Mouse (Mus musculus) testis, postnatal 10 days (tissue): Measurements from ENCODE around the gene Rell1.

ENCODE experiments used
- DNase-seq: peaks from one replicate; pipeline ENCODE4 v3.0.0; 2021; ENCODE audit warnings: low spot score

Rell1 gene

DNA sequence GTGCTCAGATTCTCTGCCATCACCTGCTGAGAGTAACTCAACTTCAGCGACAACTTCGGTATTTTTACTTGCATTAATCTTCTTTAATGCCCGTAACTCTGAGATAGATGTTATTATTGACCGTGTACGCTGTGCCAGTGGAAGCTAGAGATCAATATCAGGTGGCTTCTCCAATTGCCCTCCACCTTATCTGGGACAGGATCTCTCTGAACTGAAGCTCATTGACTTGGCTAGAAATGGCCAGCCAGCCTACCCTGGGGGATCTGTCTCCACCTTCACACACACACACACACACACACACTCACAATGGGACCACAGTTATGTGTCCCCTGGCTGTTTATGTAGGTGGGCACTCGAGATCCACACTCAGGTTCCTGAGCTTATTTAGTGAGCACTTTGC lies 16.7 kb downstream of the Rell1 start:
- DNase-seq = no peak

DNA sequence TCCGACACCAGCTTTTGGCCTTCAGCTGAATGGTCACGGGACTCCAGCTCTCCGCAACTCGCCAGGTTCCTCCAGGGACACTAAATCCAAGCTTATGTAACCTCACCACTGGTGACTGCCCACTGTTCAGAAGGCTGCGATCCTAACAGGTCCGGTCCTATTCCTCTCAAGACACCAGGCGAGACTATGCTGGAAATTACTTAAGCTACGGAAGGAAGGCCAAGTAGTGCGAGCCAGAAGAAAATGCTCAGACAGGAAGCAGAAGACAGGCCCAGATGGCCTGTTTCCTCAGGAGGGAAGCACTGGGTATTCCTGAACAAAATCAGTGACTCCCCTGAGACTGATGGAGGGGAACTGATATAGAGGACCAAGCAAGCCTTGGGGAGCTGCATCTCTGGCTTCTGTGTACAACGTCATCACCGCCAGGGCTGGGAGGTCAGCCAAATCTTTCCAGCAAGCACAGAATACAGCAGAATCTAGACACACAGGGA lies 17.2 kb downstream of the Rell1 start:
- DNase-seq = no peak

DNA sequence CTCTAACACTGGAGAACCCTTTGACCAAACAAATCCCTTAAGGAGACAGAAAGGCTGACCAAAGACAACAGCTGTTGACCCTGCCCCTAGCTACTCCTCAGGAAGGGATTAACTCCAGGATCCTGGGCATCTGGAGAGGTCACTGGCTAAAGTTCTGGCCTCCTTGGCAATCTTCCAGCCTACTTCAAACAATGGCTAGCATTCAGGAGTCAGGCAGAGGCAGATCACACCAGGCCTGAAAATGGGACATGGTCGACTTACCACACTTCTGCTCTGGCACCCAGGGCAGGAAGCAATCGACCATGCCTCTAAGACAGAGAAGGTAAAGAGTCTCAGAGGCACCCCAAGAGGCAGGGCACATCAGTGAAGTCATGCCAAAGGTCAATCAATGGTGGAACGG lies 19.5 kb downstream of the Rell1 start:
- no peak for DNase-seq

DNA sequence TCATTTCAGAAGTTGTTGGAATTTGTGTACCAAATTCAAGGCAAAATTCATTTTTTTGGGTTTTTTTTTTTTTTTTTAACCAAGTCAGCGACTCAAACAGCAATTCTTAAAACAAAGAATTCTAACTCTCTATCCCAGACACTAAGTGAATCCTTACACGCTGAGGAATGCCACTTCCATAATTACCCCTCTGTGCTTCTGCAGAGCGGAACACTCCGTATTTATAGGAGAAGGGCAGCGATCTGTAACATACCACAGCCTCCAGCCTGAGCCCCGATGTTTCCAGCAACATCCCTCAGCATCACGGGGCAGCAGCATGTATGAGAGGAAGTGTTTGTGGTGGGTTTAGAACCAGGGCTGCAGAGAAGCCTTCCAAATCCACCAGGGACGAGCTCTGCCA lies 21.2 kb downstream of the Rell1 start:
- DNase-seq = no peak

DNA sequence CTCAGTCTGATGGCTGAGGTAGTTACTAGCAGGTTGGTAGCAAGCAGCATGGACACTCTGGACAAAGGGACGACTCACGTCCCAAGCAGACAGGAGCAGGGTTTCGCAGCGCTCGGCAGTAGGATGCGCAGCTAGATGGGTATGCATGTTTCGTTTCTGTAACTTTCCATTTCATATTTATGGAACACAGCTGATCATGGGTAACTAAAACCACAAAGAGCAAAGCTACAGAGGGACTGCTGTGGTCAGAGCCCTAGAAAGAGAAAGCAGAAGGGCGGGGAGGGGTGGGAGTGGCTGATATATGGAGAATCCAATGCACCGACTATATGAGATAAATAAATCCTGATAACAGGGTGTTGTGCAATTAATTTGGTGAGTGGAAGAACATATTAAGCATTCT lies 25.4 kb downstream of the Rell1 start:
- no peak for DNase-seq

DNA sequence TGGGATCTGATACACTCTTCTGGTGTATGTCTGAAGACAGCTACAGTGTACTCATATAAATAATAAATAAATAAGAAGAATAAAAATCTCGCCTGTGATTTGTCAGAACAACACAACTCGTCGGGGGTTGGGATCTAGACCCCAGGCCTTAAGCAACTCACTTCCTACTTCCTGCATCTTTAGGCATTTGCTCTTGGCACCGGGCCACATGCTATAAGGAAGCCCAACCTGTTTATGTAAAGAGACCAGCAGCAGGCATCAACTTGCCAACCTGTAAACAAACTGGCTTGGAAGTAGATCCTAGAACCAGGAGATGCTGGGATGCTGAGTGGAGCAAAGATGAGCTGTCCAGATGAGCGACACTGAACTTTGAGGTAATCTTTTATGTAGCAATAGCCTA lies 26.8 kb downstream of the Rell1 start:
- DNase-seq = no peak

DNA sequence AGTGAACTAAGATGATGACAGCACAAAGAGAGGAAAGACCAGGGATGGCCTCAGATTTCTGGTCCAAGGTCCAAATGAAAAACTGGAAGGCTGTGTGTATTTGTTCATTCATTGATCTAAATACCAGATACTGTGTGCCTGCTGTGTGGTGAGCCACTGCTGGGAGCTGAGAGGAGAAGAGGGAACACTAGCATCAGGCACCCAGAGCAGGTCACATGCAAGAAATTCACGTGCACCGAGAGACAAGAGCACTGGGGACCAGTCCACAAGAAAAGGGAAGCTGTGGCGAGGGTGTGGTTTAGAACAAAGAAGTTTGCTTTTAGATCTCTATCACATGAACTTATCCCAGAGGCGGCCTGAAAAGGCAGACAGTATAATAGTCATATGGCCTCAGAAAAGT lies 30.1 kb downstream of the Rell1 start:
- no peak for DNase-seq

DNA sequence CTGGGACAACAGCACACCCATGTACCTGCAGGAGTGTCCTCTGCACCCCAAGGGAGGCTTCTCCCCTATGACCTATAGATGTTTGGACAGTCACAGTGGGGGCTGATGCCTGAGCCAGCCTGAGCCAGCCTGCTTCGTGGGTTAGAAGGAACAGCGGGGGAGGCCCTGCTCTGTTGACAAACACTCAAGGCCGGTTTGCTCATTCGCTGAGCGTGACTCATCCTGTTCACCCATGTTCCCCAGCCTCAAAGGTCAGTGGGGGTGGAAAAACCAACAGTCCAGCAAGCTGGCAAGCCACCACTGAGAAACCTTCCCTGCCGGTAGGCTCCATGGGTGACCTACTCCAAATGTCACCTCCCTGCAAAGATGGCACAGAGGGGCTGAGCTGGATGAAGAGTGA lies 32.0 kb downstream of the Rell1 start:
- DNase-seq = peak; percentile 47

DNA sequence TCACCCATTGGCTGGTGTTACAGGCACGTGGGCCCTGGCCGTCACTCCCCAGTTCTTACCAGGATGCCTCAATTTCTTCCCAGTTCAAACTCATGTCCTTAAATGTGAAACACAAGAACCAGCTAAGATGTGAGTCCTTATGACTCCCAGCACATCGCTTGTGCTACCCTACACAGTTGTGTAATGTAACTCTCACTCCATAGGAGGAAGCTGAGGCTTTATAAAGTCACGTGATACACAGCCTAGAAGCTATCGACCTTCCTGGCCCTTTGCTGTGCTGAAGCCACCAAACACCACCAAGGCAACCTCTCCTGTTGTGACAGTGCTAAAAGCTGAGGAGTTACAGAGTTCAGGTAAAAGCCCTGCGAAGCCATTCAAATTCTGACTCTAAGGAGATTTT lies 33.1 kb downstream of the Rell1 start:
- DNase-seq = no peak

DNA sequence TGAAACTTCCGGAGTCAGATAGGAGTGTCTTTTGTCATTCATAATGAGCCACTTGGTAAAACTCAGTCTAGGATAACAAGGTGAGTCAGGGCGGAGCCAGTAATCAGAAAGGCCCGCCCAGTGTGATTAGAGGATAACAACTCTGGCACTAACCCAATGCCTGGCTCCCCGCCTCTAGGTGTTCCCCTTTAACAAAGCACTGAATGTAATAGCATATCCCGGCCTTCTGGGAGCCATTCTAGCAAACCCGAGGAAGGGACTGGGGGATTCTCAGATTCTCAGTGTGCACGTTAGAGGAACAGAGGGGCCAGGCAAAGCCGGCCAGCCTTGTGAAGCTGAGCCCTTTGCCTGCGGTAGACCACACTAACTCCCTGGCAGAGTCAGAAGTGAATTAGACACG lies 35.9 kb downstream of the Rell1 start:
- no peak for DNase-seq

DNA sequence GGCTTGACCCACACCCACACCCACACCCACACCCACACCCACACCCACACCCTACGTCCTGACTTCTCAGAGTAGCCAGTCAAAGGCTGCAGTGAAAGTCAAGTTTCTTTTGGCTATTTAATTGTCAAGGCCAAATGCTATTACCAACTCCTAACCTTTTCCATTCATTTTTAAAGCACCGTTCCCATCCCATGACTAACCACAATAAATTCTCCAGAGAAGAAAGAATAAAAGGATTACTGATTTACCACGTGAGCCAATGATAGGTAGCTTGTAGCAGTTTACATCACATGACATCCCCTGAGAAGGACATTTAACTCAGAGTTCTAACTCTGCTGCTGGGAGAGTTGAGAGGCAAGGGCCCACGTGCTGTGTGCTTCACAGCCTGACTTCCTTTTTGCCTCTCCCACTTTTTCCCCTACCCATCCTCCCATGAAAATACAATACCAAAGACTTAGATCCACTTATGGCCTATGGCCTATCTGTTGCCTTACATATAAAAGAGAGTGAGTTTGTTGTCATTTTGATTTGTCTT lies 37.8 kb downstream of the Rell1 start:
- no peak for DNase-seq

DNA sequence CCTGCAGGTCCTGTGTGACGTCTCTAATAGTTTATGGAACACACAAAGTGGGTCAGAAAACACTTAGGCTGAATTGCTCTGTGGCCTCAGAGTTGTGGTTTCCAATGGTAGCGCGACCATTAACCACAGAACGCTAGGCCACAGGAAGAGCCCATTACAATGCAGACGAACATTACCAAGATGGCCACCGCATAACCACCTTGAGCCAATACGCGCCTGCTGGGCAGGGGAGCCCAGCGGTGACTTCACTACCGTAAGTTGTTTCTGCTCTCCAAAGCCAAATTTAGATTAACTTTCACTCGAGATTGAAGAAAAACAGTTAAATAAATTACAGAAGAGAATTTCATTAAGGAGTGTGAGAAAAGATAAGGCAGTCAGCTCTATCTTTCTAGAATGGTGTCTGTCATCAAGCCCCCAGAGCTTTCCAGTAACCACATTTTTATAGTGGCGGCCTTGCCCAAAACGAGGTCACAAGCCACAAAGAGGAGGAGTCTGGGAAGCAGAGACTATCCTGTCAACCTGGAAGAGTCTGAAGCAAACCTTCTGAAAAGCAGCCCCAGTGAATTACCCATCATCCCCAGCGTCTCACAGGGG lies 43.6 kb downstream of the Rell1 start:
- DNase-seq = no peak

DNA sequence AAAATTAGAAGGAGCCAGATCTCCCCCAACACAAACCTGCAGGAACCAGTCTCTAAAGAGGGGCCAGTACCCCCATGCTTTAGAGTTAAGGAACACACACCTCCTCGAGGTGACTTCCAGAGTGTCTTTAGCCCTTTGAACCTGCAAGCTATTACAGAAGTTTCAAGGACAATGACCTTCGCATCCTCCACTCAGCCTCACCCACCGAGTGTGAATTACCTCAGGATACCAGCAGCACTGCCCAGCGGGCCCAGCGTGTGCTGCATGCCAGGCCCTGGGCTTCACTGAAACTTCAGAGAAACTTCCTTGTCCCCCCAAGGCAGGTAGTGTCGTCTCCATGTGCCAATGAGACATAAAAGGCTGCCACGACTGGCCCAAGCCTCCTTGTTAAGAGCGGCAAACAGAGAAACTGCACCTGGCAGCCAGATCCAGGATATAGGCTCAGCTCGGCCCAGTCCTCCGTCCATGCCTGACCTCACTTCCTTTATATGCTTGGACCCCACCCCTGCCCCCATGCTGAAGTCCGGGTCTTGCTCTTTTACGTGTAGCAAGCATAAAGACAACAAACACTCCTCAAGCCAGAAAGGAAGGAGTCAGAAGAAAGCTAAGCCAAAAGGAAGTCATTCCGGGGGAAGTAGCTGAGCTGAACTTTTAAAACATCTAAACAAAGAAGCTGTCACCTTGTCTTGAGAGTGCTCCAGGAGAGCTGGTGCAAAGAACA lies 45.2 kb downstream of the Rell1 start:
- no peak for DNase-seq

DNA sequence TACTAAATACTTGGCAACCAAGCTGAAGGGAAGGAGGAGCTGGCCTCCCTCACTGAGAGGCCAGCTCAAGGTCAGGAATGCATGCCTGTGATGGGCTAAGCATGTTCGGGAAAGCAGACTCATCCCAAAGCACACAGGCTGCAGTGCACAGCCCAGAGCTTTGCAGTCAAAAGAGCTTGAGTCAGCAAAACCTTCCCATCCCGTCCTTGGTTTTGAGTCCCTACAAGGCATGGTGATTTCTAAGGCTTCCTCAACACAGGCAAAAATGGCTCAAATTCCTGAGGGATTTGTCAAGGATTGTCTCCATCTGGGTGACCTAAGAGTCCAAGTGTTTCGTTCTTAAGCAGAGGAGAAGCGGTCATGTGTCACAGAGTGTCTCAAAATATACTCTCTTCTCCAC lies 50.5 kb downstream of the Rell1 start:
- DNase-seq = no peak

DNA sequence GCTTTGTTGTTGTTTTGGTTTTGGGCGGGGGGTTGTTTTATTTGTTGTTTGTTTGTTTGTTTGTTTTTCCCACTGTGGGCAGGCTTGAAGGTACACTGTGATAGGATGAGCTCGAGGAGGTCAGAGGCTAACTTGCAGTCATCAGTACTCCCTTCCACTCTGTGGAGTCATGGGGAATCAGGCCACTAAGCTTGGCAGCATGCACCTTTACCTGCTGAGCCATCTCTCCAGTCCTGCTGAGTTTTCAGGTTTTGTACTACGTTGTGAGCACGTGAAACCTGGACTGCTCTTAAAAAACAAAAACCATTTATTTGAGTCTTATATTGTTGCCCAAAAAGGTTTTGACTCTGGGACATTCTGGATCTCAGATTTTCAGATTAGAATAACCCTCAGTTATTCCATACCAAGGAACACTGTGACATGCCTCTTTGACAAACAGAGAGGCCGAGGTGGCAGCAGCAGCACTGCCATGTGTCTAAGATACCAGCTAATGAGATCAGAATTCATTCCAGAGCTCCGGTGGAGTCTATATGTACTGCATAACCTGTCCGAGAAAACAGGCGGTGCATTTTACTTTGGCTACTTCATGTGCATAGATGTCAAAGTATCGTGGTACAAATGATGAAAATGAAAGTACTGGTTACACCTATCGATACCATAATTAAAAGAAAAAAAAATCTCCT lies 52.1 kb downstream of the Rell1 start:
- DNase-seq = no peak

DNA sequence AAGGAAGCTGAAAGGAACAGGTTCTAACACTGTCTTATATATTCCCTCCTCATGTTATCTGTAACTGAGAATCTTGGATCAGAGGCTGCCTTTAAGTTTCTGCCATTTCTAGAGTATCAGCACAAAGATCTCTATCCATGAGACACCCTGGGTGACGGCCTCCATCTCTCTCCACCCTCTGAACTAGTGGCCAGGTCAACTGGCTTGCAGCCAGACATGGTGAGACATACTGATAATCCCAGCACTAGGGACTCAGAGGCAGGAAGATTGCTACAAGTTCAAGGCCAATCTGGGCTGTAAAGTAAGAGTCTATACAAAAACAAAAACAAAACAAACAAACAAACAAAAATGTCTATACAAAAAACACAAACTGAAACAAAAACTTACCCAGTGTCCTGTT lies 53.8 kb downstream of the Rell1 start:
- DNase-seq = no peak

DNA sequence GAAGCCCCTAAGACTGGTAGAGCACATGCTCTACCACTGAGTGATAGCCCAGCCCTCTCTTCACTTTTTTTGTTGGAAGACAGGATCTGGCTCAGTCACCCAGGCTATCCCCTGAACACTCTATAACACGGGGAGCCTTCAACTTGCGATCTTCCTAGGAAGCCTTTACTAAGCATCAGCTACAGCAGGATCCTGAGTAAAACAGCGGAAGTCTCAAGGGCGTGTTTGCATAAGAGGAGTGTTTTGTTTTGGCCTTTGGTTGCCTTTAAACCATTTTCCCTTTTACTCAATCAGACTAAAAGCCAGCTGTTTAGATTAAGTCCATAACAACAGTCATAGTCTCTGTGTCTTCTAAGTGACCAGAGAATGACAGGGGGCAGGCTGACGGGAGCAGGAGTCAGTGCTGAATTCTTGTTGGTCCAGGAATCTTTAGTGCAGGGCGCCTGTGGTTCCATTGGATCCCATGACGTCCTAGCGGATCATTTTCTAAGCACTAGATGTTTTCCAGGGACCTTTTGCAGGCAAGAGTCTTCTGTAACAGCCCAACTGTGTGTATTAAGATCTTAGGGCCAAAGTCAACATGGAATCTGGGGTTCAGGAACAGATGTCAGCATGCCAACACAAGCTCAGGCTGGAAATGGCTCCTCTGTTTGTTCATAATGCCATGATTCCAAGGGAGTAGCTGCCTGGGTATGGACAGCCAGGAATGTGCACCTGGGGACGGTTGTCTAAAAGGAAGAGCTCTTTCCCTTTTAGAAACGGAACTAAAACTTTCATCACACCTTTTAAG lies 58.3 kb downstream of the Rell1 start:
- no peak for DNase-seq

DNA sequence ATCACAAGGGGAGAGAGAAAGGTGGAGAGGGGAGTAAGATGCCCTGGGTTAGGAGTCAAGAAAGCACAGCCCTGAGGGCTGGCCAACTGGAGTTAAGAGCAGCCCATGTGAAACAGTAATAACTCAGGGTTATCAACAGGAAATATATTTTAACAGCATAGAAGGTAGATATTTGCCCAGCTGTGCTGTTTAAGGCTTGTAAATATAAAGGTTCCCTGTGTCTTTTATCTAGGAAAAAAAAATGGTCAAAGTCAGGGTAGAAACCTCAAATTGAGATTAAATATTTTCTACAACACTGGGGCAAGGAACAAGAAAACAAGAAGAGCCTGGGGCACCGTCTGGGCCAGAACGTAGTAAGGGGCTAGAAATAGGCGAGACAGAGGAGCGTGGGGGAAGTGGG lies 61.2 kb downstream of the Rell1 start:
- DNase-seq = no peak

DNA sequence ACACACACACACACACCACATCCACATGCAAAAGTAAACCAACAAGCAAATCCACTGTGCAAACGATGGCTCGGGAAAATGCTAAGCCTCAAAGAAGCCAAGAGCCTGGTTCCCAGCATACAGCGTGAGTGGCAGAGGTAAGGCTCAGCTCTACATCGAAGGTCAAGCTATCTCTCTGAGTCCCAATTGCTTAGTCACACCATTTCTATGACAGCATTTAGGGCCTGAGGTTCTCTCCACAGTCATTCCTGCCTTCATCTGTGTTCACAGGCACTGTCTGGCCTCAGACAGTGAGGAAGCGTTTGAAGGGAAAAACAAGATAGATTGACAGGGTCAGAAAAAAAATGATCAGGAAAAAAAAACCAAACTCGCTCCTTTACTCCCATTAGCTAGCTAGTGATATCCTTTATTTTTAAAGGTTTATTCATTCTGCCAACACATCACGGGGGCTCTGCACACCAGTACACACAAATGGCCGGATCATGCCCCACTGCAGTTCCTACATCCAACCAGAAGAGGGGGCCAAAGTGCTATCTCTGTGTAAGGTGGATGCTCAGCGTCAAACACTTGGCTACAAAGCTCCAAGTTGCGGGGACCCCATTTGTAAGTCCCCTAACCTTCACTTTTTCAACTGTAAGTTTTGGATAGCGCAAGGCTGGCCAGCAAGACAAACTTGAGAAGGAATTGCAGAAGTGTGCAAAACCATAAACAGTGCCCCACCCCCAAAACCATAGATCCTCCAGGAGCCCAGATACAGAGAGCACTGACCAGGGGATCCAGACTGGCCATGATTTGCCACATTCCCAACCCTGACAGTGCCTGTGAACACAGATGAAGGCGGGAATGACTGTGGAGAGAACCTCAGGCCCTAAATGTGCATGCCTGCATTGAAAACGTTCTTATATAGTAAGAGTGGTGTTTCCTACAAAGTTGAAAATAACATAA lies 62.3 kb downstream of the Rell1 start:
- DNase-seq = peak; percentile 87

DNA sequence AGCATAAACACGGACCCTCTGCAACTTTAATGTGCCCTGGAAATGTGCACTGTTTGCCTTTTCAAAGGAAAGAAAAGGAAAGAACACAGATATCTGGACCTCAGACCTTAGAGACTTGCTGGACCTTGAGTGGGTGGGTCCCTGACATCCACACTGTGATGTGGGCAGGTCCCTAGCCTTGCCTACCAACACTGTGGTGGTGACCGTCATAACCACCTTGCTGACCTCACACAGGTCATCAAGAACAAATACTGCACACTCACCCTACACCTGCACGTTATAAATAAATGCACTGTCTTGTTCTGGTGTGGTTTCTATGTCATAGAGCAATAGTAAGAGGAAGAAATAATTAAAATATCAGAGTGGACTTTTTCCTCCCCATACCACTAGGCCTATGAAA lies 65.4 kb downstream of the Rell1 start:
- no peak for DNase-seq

DNA sequence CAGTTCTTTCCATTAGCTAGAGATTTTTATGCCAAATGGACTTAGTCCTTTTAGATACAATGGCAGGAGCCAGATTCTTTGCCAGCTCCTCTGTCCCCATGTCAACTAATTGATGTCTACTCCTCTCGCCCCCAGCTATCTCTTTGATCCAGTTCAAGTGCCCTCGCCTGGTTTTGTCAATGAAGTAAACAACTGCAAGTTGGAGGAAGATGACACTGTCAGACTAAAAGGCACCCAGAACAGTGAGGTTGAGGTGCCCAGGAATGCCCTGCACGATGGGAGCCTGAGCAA lies 70.9 kb downstream of the Rell1 start:
- no peak for DNase-seq
